Mouse (Mus musculus): ENCODE measurements at regions not wholly inside any gene's neighbourhood (a gene's known extent, or its start where the extent isn't known, plus 50 kb on each side); places are given as distances from the start of the nearest gene placed in this dataset.

GRCm38 (mm10) chr12:15555471-15555870 lies 261.3 kb downstream of the Trib2 start:
- no peaks in the 10 kb centered on the region for H3K4me1 ChIP-seq (ENCODE audit: control insufficient read depth, insufficient read depth, low read length)
- no peak overlapping the region for H3K4me3 ChIP-seq (ENCODE audit: insufficient read depth, low read depth, low read length)
- WGBS = 91% methylated on average over 6 of the region's 6 CpGs
- H3K79me2 ChIP-seq (ENCODE audit: control insufficient read depth, insufficient read depth, low read length) = no peaks in the 10 kb centered on the region
- H3K9ac ChIP-seq (ENCODE audit: low read depth, low read length) = no peak overlapping the region
- peak; percentile 11 for DNase-seq (ENCODE audit: extremely low read depth, low read depth, low spot score)
- H3K27me3 ChIP-seq (ENCODE audit: control insufficient read depth, insufficient read depth, low read length) = no peaks in the 10 kb centered on the region
- no peaks in the 10 kb centered on the region for H3K36me3 ChIP-seq (ENCODE audit: control insufficient read depth, insufficient read depth, low read length)
- TF ChIP-seq CTCF (IDR thresholded peaks at IDR 0.05; ENCODE audit: low read depth, low read length) (no peak), POLR2A (IDR thresholded peaks at IDR 0.05; ENCODE audit: extremely low read depth, insufficient read depth, low read length) (no peak)
- H3K27ac ChIP-seq (replicated peaks; ENCODE audit: insufficient read depth, low read depth, low read length) = no peak overlapping the region

- Histone ChIP-seq H3K4me1 (ENCODE audit: control insufficient read depth, insufficient read depth, low read length) (no peaks in the 10 kb centered on the region), H3K9ac (ENCODE audit: low read depth, low read length) (no peak overlapping the region), H3K36me3 (ENCODE audit: control insufficient read depth, insufficient read depth, low read length) (no peaks in the 10 kb centered on the region), H3K27ac (replicated peaks; ENCODE audit: insufficient read depth, low read depth, low read length) (no peak overlapping the region), H3K27me3 (ENCODE audit: control insufficient read depth, insufficient read depth, low read length) (no peaks in the 10 kb centered on the region), H3K79me2 (ENCODE audit: control insufficient read depth, insufficient read depth, low read length) (no peaks in the 10 kb centered on the region), H3K4me3 (ENCODE audit: insufficient read depth, low read depth, low read length) (no peak overlapping the region)
- TF ChIP-seq CTCF (IDR thresholded peaks at IDR 0.05; ENCODE audit: low read depth, low read length) (no peak), POLR2A (IDR thresholded peaks at IDR 0.05; ENCODE audit: extremely low read depth, insufficient read depth, low read length) (no peak)
- no peak for DNase-seq (ENCODE audit: extremely low read depth, low read depth, low spot score)
- WGBS = 85% methylated on average over 4 of the region's 4 CpGs
Observed at GRCm38 (mm10) chr12:15553681-15554007, 263.1 kb downstream of the Trib2 start.

GRCm38 (mm10) chr12:15552979-15553680 lies 263.6 kb downstream of the Trib2 start:
- Histone ChIP-seq H3K27ac (replicated peaks; ENCODE audit: insufficient read depth, low read depth, low read length) (no peak overlapping the region), H3K4me3 (ENCODE audit: insufficient read depth, low read depth, low read length) (no peak overlapping the region), H3K27me3 (ENCODE audit: control insufficient read depth, insufficient read depth, low read length) (no peaks in the 10 kb centered on the region), H3K79me2 (ENCODE audit: control insufficient read depth, insufficient read depth, low read length) (no peaks in the 10 kb centered on the region), H3K9ac (ENCODE audit: low read depth, low read length) (no peak overlapping the region), H3K36me3 (ENCODE audit: control insufficient read depth, insufficient read depth, low read length) (no peaks in the 10 kb centered on the region), H3K4me1 (ENCODE audit: control insufficient read depth, insufficient read depth, low read length) (no peaks in the 10 kb centered on the region)
- 68% methylated on average over 6 of the region's 6 CpGs for WGBS
- DNase-seq (ENCODE audit: extremely low read depth, low read depth, low spot score) = peak; percentile 4
- no peak for TF ChIP-seq POLR2A (IDR thresholded peaks at IDR 0.05; ENCODE audit: extremely low read depth, insufficient read depth, low read length)
- no peak for TF ChIP-seq CTCF (IDR thresholded peaks at IDR 0.05; ENCODE audit: low read depth, low read length)

GRCm38 (mm10) chr12:15552210-15552609 lies 264.5 kb downstream of the Trib2 start:
- Histone ChIP-seq H3K36me3 (ENCODE audit: control insufficient read depth, insufficient read depth, low read length) (no peaks in the 10 kb centered on the region), H3K27ac (replicated peaks; ENCODE audit: insufficient read depth, low read depth, low read length) (no peak overlapping the region), H3K4me3 (ENCODE audit: insufficient read depth, low read depth, low read length) (no peak overlapping the region), H3K4me1 (ENCODE audit: control insufficient read depth, insufficient read depth, low read length) (no peaks in the 10 kb centered on the region), H3K27me3 (ENCODE audit: control insufficient read depth, insufficient read depth, low read length) (no peaks in the 10 kb centered on the region), H3K79me2 (ENCODE audit: control insufficient read depth, insufficient read depth, low read length) (no peaks in the 10 kb centered on the region), H3K9ac (ENCODE audit: low read depth, low read length) (no peak overlapping the region)
- no peak for TF ChIP-seq POLR2A (IDR thresholded peaks at IDR 0.05; ENCODE audit: extremely low read depth, insufficient read depth, low read length)
- no peak for TF ChIP-seq CTCF (IDR thresholded peaks at IDR 0.05; ENCODE audit: low read depth, low read length)
- 79% methylated on average over 2 of the region's 2 CpGs for WGBS
- DNase-seq (ENCODE audit: extremely low read depth, low read depth, low spot score) = no peak

GRCm38 (mm10) chr12:15551281-15551900 lies 265.3 kb downstream of the Trib2 start:
- Histone ChIP-seq H3K4me3 (ENCODE audit: insufficient read depth, low read depth, low read length) (no peak overlapping the region), H3K79me2 (ENCODE audit: control insufficient read depth, insufficient read depth, low read length) (no peaks in the 10 kb centered on the region), H3K27ac (replicated peaks; ENCODE audit: insufficient read depth, low read depth, low read length) (no peak overlapping the region), H3K9ac (ENCODE audit: low read depth, low read length) (no peak overlapping the region), H3K27me3 (ENCODE audit: control insufficient read depth, insufficient read depth, low read length) (no peaks in the 10 kb centered on the region), H3K36me3 (ENCODE audit: control insufficient read depth, insufficient read depth, low read length) (no peaks in the 10 kb centered on the region), H3K4me1 (ENCODE audit: control insufficient read depth, insufficient read depth, low read length) (no peaks in the 10 kb centered on the region)
- WGBS = 81% methylated on average over 4 of the region's 4 CpGs
- DNase-seq (ENCODE audit: extremely low read depth, low read depth, low spot score) = no peak
- TF ChIP-seq CTCF (IDR thresholded peaks at IDR 0.05; ENCODE audit: low read depth, low read length) = no peak
- no peak for TF ChIP-seq POLR2A (IDR thresholded peaks at IDR 0.05; ENCODE audit: extremely low read depth, insufficient read depth, low read length)

GRCm38 (mm10) chr12:15544351-15544750 lies 272.4 kb downstream of the Trib2 start:
- Histone ChIP-seq H3K9ac (ENCODE audit: low read depth, low read length) (no peak overlapping the region), H3K36me3 (ENCODE audit: control insufficient read depth, insufficient read depth, low read length) (no peaks in the 10 kb centered on the region), H3K79me2 (ENCODE audit: control insufficient read depth, insufficient read depth, low read length) (no peaks in the 10 kb centered on the region), H3K27me3 (ENCODE audit: control insufficient read depth, insufficient read depth, low read length) (no peaks in the 10 kb centered on the region; the same call in 1 of the 2 replicates), H3K27ac (replicated peaks; ENCODE audit: insufficient read depth, low read depth, low read length) (no peak overlapping the region), H3K4me3 (ENCODE audit: insufficient read depth, low read depth, low read length) (no peak overlapping the region), H3K4me1 (ENCODE audit: control insufficient read depth, insufficient read depth, low read length) (peaks cover 2% of the 10 kb centered on the region; the same call in 1 of the 2 replicates)
- 23% methylated on average over 1 of the region's 1 CpGs for WGBS
- DNase-seq (ENCODE audit: extremely low read depth, low read depth, low spot score) = peak; percentile 35
- TF ChIP-seq CTCF (IDR thresholded peaks at IDR 0.05; ENCODE audit: low read depth, low read length) = no peak

All from liver, adult 2 months (tissue).